ENCODE assay signal across 9 mouse cellular contexts in genomic region chr1:78008811-78009410, GRCm38 (mm10).
DNase-seq lines count a peak whose midpoint lies in the region; ATAC-seq lines count a peak whose summit lies in the region.
"Had no signal": no experiment of that assay in that cellular context is flagged by ENCODE, and none has a peak within 500 bp of the region (broad histone marks: within the 10 kb centered on the region; RNA-seq: fewer than 3 reads in every experiment).

No protein-coding gene starts in this region.

- no peaks in the 10 kb centered on the region for H3K9me3 ChIP-seq in heart, embryonic 16.5 days (replicated peaks; ENCODE audit: control insufficient read depth, low read length)
- no peaks in the 10 kb centered on the region for H3K9me3 ChIP-seq in kidney, embryonic 15.5 days (replicated peaks)
- H3K9me3 ChIP-seq: liver, embryonic 13.5 days had no signal

- peak overlapping the region; percentile 18; the same call in 1 of the 2 replicates for H3K4me2 ChIP-seq in heart, embryonic 16.5 days (ENCODE audit: low read depth, low read length)
- H3K4me2 ChIP-seq in kidney, embryonic 15.5 days: peak overlapping the region; percentile 43
- H3K4me2 ChIP-seq: liver, embryonic 13.5 days had no signal

- H3K27me3 ChIP-seq in heart, embryonic 16.5 days (ENCODE audit: control insufficient read depth, insufficient read depth, low read length): no peaks in the 10 kb centered on the region
- H3K27me3 ChIP-seq in kidney, embryonic 15.5 days: peaks cover 78% of the 10 kb centered on the region
- H3K27me3 ChIP-seq: liver, embryonic 13.5 days had no signal

- H3K4me1 ChIP-seq in heart, embryonic 16.5 days (ENCODE audit: control insufficient read depth, insufficient read depth, low read length): no peaks in the 10 kb centered on the region
- H3K4me1 ChIP-seq in kidney, embryonic 15.5 days: peaks cover 6% of the 10 kb centered on the region; the same call in 1 of the 2 replicates
- H3K4me1 ChIP-seq: liver, embryonic 13.5 days had no signal

- H3K36me3 ChIP-seq in heart, embryonic 16.5 days (ENCODE audit: control insufficient read depth, insufficient read depth): no peaks in the 10 kb centered on the region
- H3K36me3 ChIP-seq in kidney, embryonic 15.5 days: no peaks in the 10 kb centered on the region
- H3K36me3 ChIP-seq: liver, embryonic 13.5 days had no signal

- no peak overlapping the region; the same call in 1 of the 2 replicates for H3K9ac ChIP-seq in heart, embryonic 16.5 days (ENCODE audit: low read length)
- no peak overlapping the region for H3K9ac ChIP-seq in kidney, embryonic 15.5 days
- H3K9ac ChIP-seq: liver, embryonic 13.5 days had no signal

- no peak for ATAC-seq in heart, embryonic 16.5 days (replicated peaks; ENCODE audit: extremely low read depth, insufficient read depth, low FRiP score)
- ATAC-seq in kidney, embryonic 15.5 days (replicated peaks; ENCODE audit: low FRiP score): no peak

- H3K27ac ChIP-seq in heart, embryonic 16.5 days (ENCODE audit: low read length): no peak overlapping the region
- no peak overlapping the region for H3K27ac ChIP-seq in kidney, embryonic 15.5 days
- H3K27ac ChIP-seq: liver, embryonic 13.5 days had no signal

- WGBS in heart, embryonic 16.5 days: 28% methylated on average over 16 of the region's 16 CpGs
- WGBS in kidney, embryonic 15.5 days: 12% methylated on average over 16 of the region's 16 CpGs

- H3K4me3 ChIP-seq in heart, embryonic 16.5 days (ENCODE audit: low read length): no peak overlapping the region
- peak overlapping the region; percentile 4; the same call in 1 of the 2 replicates for H3K4me3 ChIP-seq in kidney, embryonic 15.5 days (replicated peaks)
- H3K4me3 ChIP-seq: liver, embryonic 13.5 days had no signal

- DNase-seq in heart, adult 8-10 months (ENCODE audit: low spot score): no peak
- DNase-seq in ES-CJ7 (ENCODE audit: low read depth, low spot score): peak; percentile 90
- DNase-seq in adrenal gland, postnatal 36 days: peak; percentile 56 to 61
- DNase-seq in mesoderm, embryonic 11.5 days (ENCODE audit: low read depth, low spot score): peak; percentile 62
- no peak for DNase-seq in right cerebral cortex, postnatal 36 days (ENCODE audit: low spot score in 2 of 2)
- no peak for DNase-seq in thymus, postnatal 10 days (ENCODE audit: low spot score in 2 of 2)
- DNase-seq: liver, embryonic 13.5 days had no signal

Comparison
In these comparisons a context has a peak if more than half of its experiments do, and no peak if none do; other contexts are left out.
1. DNase-seq: peak in ES-CJ7 (single experiment), adrenal gland, postnatal 36 days (2 of 2) and mesoderm, embryonic 11.5 days (single experiment); none in heart, adult 8-10 months (single experiment), right cerebral cortex, postnatal 36 days (0 of 2) and thymus, postnatal 10 days (0 of 2).